Mouse (Mus musculus) heart, postnatal 0 days (tissue): ENCODE results near the gene Ankrd13b. TPM values are rescaled to one million over a fixed set of nuclear protein-coding genes. Genes with fewer than 3 reads are reported as not detected.

Source experiments
- ATAC-seq: fragments of 200-750 bp; cut with Nextera tagmentation; 2 replicates; pipeline ENCODE4 v1.8.0; 2017; ENCODE audit warnings: low read depth, moderate number of reproducible peaks, moderate library complexity; ENCODE audit not compliant: insufficient read depth
- DNase-seq: peaks from one replicate; pipeline ENCODE4 v3.0.0-alpha.2; 2016; ENCODE audit warnings: low spot score
- H3K27ac ChIP-seq: fragments of 300-500 bp; sonication (generic); 2 replicates; pipeline ENCODE4 v1.5.1; 2014; ENCODE audit warnings: low read depth, mild to moderate bottlenecking
- H3K27me3 ChIP-seq: fragments of 300-500 bp; sonication (generic); 2 replicates; pipeline ENCODE4 v1.6.1; 2014; ENCODE audit warnings: low read length, mixed read lengths; ENCODE audit not compliant: control insufficient read depth, insufficient read depth
- H3K36me3 ChIP-seq: fragments of 300-500 bp; sonication (generic); replicated peaks from 2 replicates; pipeline ENCODE4 v1.6.1; 2014; ENCODE audit warnings: low read length, mixed read lengths; ENCODE audit not compliant: control insufficient read depth, insufficient read depth
- H3K4me1 ChIP-seq: fragments of 300-500 bp; sonication (generic); 2 replicates; pipeline ENCODE4 v1.6.1; 2014; ENCODE audit warnings: antibody characterized with exemption; ENCODE audit not compliant: control insufficient read depth, insufficient read depth
- H3K4me2 ChIP-seq: fragments of 300-500 bp; sonication (generic); 2 replicates; pipeline ENCODE4 v1.6.1; 2014; ENCODE audit warnings: low read depth, mild to moderate bottlenecking, low read length, moderate library complexity
- H3K4me3 ChIP-seq: fragments of 300-500 bp; sonication (generic); 2 replicates; pipeline ENCODE4 v1.5.1; 2014; ENCODE audit warnings: low read depth, low read length
- H3K9ac ChIP-seq: fragments of 300-500 bp; sonication (generic); replicated peaks from 2 replicates; pipeline ENCODE4 v1.6.1; 2014; ENCODE audit warnings: low read depth, low read length, mixed read lengths
- H3K9me3 ChIP-seq: fragments of 300-500 bp; sonication (generic); replicated peaks from 2 replicates; pipeline ENCODE4 v1.6.1; 2016; ENCODE audit warnings: low read length; ENCODE audit not compliant: control insufficient read depth
- CTCF ChIP-seq: IDR thresholded peaks from 2 replicates; pipeline ENCODE4 v1.5.1; 2016; ENCODE audit warnings: antibody characterized with exemption, control low read depth, low read depth
- EP300 ChIP-seq: IDR thresholded peaks from 2 replicates; pipeline ENCODE4 v1.6.1; 2016; ENCODE audit warnings: antibody characterized with exemption, low read depth
- WGBS: fragments of 180-500 bp; shearing (Covaris S2); extraction: QIAGEN DNeasy Blood & Tissue Kit; methylation state at CpG from one replicate; pipeline ENCODE4 v1.1.7; 2014; 5-methylcytosine and 5-hydroxymethylcytosine counted together
- polyA plus RNA-seq: library from polyadenylated mRNA; unstranded; fragments of >200 nt; fragmentation: Nextera tagmentation; extraction: Ambion mirVana; gene quantifications from 2 replicates; pipeline ENCODE4 v1.2.1, GENCODE M21; 2015
- total RNA-seq: library from RNA; depleted of rRNA; stranded (reverse); fragments of >200 nt; gene quantifications from 2 replicates; pipeline ENCODE4 v1.2.3, GENCODE M21; 2014; ENCODE audit warnings: low replicate concordance

Ankrd13b gene
- total and polyA plus RNA-seq, 2 experiments from 2014 or later: 2.6 to 6.4 TPM

DNA sequence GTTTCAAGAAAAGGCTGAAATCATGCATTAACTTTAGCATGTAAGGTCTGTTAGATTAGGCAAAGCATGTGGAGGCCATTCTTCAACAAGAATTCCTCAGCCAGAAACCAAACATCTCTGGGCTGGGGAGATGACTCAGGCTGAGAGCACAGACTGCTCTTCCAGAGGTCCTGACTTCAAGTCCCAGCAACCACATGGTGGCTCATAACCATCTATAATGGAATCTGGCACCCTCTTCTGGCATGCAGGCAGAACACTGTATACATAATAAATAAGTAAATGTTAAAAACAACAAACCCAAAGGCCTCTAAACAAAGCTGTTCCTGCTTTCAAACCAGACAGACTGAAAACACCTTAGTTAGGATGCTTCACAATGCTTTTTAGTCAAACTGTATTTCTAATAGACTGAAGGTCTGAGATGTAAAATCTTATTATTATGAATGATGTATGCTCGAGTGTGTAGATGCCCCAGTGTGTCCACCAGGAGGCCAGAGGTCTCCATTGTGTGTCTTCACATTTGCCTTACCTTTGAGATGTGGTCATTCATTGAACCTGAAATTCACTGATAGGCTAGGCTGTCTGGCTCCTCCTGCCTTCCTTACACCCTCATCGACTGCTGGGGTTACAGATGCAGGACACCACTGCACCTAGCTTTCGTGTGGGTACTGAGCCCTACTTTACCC lies 36.5 kb upstream of the Ankrd13b start:
- DNase-seq (no peak), ATAC-seq (no peak)
- WGBS: 79% methylated on average over 3 of the region's 3 CpGs
- TF ChIP-seq CTCF (no peak), EP300 (no peak)
- Histone ChIP-seq H3K4me1 (no peaks in the 10 kb centered on the region), H3K4me3 (no peak overlapping the region), H3K36me3 (no peaks in the 10 kb centered on the region; the same call in 1 of the 2 replicates), H3K4me2 (no peak overlapping the region), H3K27me3 (no peaks in the 10 kb centered on the region), H3K9ac (no peak overlapping the region), H3K27ac (no peak overlapping the region), H3K9me3 (no peaks in the 10 kb centered on the region)

DNA sequence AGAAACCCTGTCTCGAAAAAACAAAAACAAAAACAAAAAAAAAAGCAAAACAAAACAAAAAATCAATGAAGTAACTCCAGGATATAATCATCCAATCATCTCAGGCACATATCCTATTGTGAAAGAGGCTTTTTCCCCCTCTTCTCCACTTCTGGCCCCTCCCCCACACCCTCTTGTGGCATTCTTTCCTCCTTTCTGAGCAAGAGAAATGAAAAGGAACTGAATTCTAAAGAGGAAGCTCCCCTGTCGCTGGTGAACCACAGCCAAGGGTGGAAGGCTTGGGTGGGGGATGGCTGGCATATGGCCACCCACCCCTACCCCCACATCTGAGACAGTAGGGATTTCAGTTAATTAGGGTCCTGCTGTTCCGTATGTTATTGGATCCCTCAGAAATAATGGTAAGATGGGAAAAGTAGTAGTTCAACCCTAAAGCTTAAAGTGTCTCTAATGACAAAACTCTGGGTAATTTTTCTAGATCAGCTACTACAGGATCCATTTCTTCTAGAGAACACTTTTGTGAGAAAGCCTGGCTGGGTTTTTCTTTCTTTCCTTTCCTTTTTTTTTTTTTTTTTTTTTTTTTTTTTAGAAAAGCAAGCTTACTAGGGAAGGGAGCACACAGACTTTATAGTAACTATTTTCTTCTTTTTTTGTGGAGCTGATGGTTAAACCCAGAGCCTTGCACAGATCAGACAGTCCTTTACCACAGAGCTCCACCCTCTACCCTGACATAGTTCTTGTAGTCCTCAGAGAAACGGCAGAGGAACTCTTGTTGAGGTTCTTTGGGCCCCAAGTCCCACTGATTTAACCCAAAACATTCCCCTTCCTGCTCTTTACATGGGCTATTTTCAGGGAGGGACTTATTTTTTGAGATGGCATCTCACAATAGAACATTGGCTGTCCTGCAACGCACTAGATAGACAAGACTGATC lies 31.4 kb upstream of the Ankrd13b start:
- Histone ChIP-seq H3K9ac (no peak overlapping the region), H3K4me3 (no peak overlapping the region), H3K27ac (peak overlapping the region; percentile 34; the same call in 1 of the 2 replicates), H3K4me1 (peaks cover 3% of the 10 kb centered on the region), H3K9me3 (no peaks in the 10 kb centered on the region), H3K27me3 (peaks cover 2% of the 10 kb centered on the region; the same call in 1 of the 2 replicates), H3K4me2 (no peak overlapping the region), H3K36me3 (no peaks in the 10 kb centered on the region)
- 53% methylated on average over 5 of the region's 5 CpGs for WGBS
- ATAC-seq (no peak), DNase-seq (no peak)
- TF ChIP-seq EP300 (no peak), CTCF (no peak)

DNA sequence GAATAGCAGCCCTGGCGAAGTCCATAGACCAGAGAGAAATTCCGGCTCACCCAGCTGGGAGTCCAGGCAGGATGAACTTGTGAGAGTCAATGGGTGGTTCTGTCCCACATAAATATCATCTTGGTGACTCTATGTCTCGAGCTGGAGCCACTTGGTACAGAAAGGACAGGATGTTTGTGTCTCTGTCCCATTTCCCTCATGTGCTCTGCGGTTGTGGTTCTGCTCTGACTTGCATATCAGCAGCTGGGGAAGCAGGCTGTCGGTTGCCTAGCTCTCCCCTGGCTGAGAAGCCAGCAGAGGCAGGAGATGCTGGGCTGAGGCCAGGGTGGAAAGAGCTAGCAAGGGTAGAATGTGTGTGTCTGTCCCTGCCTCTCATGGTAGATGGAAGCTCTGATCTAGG lies 29.6 kb upstream of the Ankrd13b start, which contains the start of gene Gm10392:
Gm10392 (minus strand) TSS at position 156 of the 400 bp plus-strand sequence.
- Histone ChIP-seq H3K9me3 (no peaks in the 10 kb centered on the region), H3K36me3 (no peaks in the 10 kb centered on the region), H3K4me1 (peaks cover 11% of the 10 kb centered on the region), H3K27me3 (peaks cover 5% of the 10 kb centered on the region; the same call in 1 of the 2 replicates), H3K4me3 (no peak within 1 kb of the TSS; the same call in 1 of the 2 replicates), H3K9ac (no peak within 1 kb of the TSS; the same call in 1 of the 2 replicates), H3K27ac (peak within 1 kb of the TSS; percentile 62; the same call in 1 of the 2 replicates), H3K4me2 (peak within 1 kb of the TSS; percentile 17; the same call in 1 of the 2 replicates)
- DNase-seq (no peak), ATAC-seq (no peak)
- TF ChIP-seq CTCF: no peak
- 41% methylated on average over 5 of the region's 5 CpGs for WGBS

DNA sequence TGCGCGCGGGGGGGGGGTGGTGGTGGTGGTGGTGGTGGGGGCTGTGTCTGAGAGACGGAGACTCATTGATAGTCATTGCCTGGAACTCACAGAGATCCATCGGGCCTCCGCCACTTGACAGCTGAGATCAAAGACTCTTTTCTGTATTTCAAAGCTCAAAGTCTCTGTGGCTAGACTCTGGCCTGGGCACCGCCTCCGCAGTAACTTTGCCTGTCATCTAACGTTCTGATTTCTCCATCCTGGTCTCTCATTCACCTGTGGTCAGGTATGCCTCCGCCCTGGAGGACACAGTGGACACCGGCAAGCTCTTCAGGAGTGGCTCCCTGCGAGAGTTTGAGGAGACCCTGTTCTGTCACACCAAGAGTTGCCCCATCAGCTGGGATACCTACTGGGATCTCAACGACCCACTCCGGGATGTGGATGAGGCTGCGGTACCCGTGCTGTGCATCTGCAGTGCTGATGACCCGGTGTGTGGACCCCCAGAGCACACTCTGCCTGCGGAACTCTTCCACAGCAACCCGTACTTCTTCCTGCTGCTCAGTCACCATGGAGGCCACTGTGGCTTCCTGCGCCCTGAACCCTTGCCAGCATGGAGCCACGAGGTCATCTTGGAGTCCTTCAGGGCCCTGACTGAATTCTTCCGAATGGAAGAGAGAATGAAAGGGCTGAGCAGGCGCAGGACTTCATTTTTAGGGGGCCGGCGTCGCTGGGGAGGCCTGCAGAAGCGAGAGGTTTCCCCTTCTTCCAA lies 28.7 kb upstream of the Ankrd13b start:
- Histone ChIP-seq H3K27ac (peak overlapping the region; percentile 62; the same call in 1 of the 2 replicates), H3K4me1 (peaks cover 16% of the 10 kb centered on the region), H3K4me2 (no peak overlapping the region; the same call in 1 of the 2 replicates), H3K9ac (no peak overlapping the region; the same call in 1 of the 2 replicates), H3K9me3 (no peaks in the 10 kb centered on the region), H3K4me3 (no peak overlapping the region; the same call in 1 of the 2 replicates), H3K27me3 (peaks cover 5% of the 10 kb centered on the region; the same call in 1 of the 2 replicates), H3K36me3 (no peaks in the 10 kb centered on the region)
- TF ChIP-seq CTCF (no peak), EP300 (no peak)
- no peak for DNase-seq
- ATAC-seq: no peak
- WGBS: 79% methylated on average over 27 of the region's 27 CpGs
